Mouse (Mus musculus) urinary bladder, postnatal 36 days (tissue): ENCODE data around the gene Wdr27.
A peak's percentile ranks its signal among the peaks of the same experiment; 100 is the strongest.
"Not testable (repeated sequence)": the region's sequence is repeated elsewhere in the genome, so short reads cannot be mapped to it uniquely, and the experiment has no call there.

ENCODE experiments used
- DNase-seq, 2 experiments: peaks; one replicate each; pipeline ENCODE4 v3.0.0; 2022; ENCODE audit warnings: low spot score in 2 of 2, mixed read lengths in 1 of 2

Wdr27 gene

GRCm38 (mm10) chr17:14930697-14931096, 12.3 kb downstream of the Wdr27 start:
- no peak for DNase-seq

GRCm38 (mm10) chr17:14928631-14929030, 14.3 kb downstream of the Wdr27 start:
- no peak for DNase-seq

GRCm38 (mm10) chr17:14927644-14928218, 15.2 kb downstream of the Wdr27 start:
- no peak for DNase-seq

- DNase-seq: no peak
Observed at GRCm38 (mm10) chr17:14921582-14921981, 21.4 kb downstream of the Wdr27 start.

- DNase-seq: no peak
Observed at GRCm38 (mm10) chr17:14917866-14918265, 25.1 kb downstream of the Wdr27 start.

- DNase-seq: no peak
Observed at GRCm38 (mm10) chr17:14914401-14914800, 28.6 kb downstream of the Wdr27 start.

- no peak for DNase-seq
Observed at GRCm38 (mm10) chr17:14912981-14913380, 30.0 kb downstream of the Wdr27 start.

GRCm38 (mm10) chr17:14912420-14912819, 30.5 kb downstream of the Wdr27 start:
- DNase-seq: no peak

GRCm38 (mm10) chr17:14910771-14911170, 32.2 kb downstream of the Wdr27 start:
- no peak for DNase-seq

GRCm38 (mm10) chr17:14909331-14909730, 33.6 kb downstream of the Wdr27 start:
- no peak for DNase-seq

GRCm38 (mm10) chr17:14907136-14907535, 35.8 kb downstream of the Wdr27 start:
- DNase-seq: no peak

GRCm38 (mm10) chr17:14906611-14907010, 36.3 kb downstream of the Wdr27 start:
- DNase-seq: no peak

GRCm38 (mm10) chr17:14904637-14905265, 38.2 kb downstream of the Wdr27 start:
- DNase-seq: peak; percentile 67 to 69

GRCm38 (mm10) chr17:14904206-14904605, 38.8 kb downstream of the Wdr27 start:
- no peak for DNase-seq

GRCm38 (mm10) chr17:14903212-14903611, 39.7 kb downstream of the Wdr27 start:
- no peak for DNase-seq

- DNase-seq: no peak
Observed at GRCm38 (mm10) chr17:14898972-14899371, 44.0 kb downstream of the Wdr27 start.

GRCm38 (mm10) chr17:14895058-14895457, 47.9 kb downstream of the Wdr27 start:
- DNase-seq: not testable (repeated sequence)

GRCm38 (mm10) chr17:14886933-14887332, 56.0 kb downstream of the Wdr27 start:
- no peak for DNase-seq

GRCm38 (mm10) chr17:14874656-14875204, 68.2 kb downstream of the Wdr27 start:
- peak; percentile 8 to 13 for DNase-seq

- DNase-seq: no peak
Observed at GRCm38 (mm10) chr17:14860220-14860619, 82.7 kb downstream of the Wdr27 start.

- no peak for DNase-seq
Observed at GRCm38 (mm10) chr17:14847709-14848108, 95.2 kb downstream of the Wdr27 start.

- peak; percentile 14 to 21 for DNase-seq
Observed at GRCm38 (mm10) chr17:14846880-14847279, 96.1 kb downstream of the Wdr27 start.

GRCm38 (mm10) chr17:14826715-14827295, 116.2 kb downstream of the Wdr27 start:
- no peak for DNase-seq
